In the genomic region with DNA sequence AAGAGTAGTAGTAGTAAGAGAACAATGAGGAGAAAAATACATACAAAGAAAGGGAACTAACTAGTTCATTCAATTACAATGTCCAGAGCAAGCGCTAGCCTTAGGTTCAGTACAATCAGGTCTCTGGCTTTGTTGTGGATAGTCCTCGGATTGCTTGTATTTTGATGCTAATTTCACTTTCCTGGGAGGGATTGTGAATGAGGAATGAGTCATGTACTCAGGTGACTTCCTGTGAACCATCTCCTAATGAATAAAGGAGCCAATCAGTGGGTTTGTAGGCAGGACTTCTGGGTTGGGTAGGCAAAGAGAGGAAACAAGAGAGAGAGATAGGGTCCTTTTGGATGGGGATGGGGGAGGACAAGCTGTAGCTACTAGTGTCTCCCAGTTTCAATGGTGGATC, we compare ENCODE assay signal across 10 mouse cellular contexts.
"Had no signal": no experiment of that assay in that cellular context is flagged by ENCODE, and none has a peak within 500 bp of the region (broad histone marks: within the 10 kb centered on the region; RNA-seq: fewer than 3 reads in every experiment).

No protein-coding gene starts in this region.

- H3K27me3 ChIP-seq: kidney, embryonic 15.5 days; limb, embryonic 12.5 days; midbrain, embryonic 13.5 days had no signal

- H3K4me3 ChIP-seq: kidney, embryonic 15.5 days; limb, embryonic 12.5 days; midbrain, embryonic 13.5 days had no signal

- H3K4me2 ChIP-seq: kidney, embryonic 15.5 days; limb, embryonic 12.5 days; midbrain, embryonic 13.5 days had no signal

- H3K4me1 ChIP-seq: kidney, embryonic 15.5 days; limb, embryonic 12.5 days had no signal

- H3K9me3 ChIP-seq: kidney, embryonic 15.5 days; limb, embryonic 12.5 days; midbrain, embryonic 13.5 days had no signal

- H3K9ac ChIP-seq: kidney, embryonic 15.5 days; limb, embryonic 12.5 days; midbrain, embryonic 13.5 days had no signal

- H3K27ac ChIP-seq: kidney, embryonic 15.5 days; limb, embryonic 12.5 days; midbrain, embryonic 13.5 days had no signal

- ATAC-seq: lung, postnatal 0 days; midbrain, embryonic 13.5 days had no signal

- H3K36me3 ChIP-seq: kidney, embryonic 15.5 days; limb, embryonic 12.5 days; midbrain, embryonic 13.5 days had no signal

- DNase-seq: kidney, adult 18-20 months; kidney, postnatal 14 days; lung, adult 2 months; lung, postnatal 36 days; right cerebral cortex, postnatal 14 days; thymus, postnatal 4 days had no signal
